Mouse (Mus musculus): Measurements from ENCODE around the gene Tbc1d21. TPM values are rescaled to one million over a fixed set of nuclear protein-coding genes. Genes with fewer than 3 reads are reported as not detected.

Tbc1d21 gene
- polyA plus RNA-seq, 1 experiment from 2014 or later: not detected

DNA sequence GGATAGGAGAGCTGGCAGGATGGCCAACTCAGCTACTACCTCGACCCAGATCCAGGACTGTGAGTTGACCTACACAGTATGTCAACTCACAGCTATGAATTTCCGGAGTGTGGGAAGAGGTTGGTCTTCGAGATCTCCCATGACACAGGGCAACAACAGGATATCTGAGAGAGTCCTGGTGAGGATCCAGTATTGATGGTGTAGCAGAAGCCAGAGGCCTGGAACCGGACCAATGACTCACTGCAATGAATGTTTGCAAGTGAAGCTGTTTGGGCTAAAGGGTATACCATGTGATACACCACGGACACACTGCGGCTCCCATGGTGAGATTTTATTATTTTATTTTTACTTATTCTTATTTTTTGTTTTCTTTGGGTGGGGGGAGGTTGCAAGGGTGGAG, 15.6 kb downstream of the Tbc1d21 start:
- H3K9ac ChIP-seq (ENCODE audit: low read length): no peak overlapping the region
- no peaks in the 10 kb centered on the region for H3K36me3 ChIP-seq (ENCODE audit: control insufficient read depth, insufficient read depth, low read length)
- ATAC-seq: no peak
- no peak overlapping the region for H3K4me2 ChIP-seq (ENCODE audit: low read length)
- DNase-seq (ENCODE audit: low spot score): no peak
- H3K27ac ChIP-seq (ENCODE audit: low read depth, low read length): peak overlapping the region; percentile 64
- H3K27me3 ChIP-seq (replicated peaks; ENCODE audit: control insufficient read depth, insufficient read depth, low read length): no peaks in the 10 kb centered on the region
- no peak overlapping the region for H3K4me3 ChIP-seq (ENCODE audit: low read depth, low read length)
- H3K9me3 ChIP-seq (replicated peaks; ENCODE audit: control insufficient read depth, low read length): no peaks in the 10 kb centered on the region
- WGBS: 84% methylated on average over 6 of the region's 6 CpGs
- H3K4me1 ChIP-seq (ENCODE audit: control insufficient read depth, insufficient read depth, low read length): peaks cover 18% of the 10 kb centered on the region

DNA sequence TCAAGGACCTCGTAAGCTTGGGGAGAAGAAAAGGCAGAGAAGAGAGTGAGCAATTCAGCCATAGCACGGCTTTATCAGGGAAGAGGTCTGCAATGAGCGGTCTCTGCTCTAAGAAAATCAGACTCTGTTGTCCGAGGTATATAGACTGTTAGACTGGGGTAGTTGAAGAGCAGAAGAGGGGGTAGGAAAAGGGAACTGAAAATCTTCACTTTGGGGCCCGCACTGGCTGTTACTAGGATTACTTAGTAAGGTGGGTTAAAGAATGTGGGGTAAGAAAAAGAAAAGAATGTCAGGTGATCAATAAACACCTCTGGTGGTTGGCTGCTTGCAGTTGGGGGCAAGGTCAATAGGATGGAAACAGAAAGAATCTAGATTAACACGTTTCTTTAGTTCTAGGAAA, 17.0 kb downstream of the Tbc1d21 start:
- WGBS: 92% methylated on average over 6 of the region's 6 CpGs
- H3K9me3 ChIP-seq (replicated peaks; ENCODE audit: control insufficient read depth, low read length): no peaks in the 10 kb centered on the region

DNA sequence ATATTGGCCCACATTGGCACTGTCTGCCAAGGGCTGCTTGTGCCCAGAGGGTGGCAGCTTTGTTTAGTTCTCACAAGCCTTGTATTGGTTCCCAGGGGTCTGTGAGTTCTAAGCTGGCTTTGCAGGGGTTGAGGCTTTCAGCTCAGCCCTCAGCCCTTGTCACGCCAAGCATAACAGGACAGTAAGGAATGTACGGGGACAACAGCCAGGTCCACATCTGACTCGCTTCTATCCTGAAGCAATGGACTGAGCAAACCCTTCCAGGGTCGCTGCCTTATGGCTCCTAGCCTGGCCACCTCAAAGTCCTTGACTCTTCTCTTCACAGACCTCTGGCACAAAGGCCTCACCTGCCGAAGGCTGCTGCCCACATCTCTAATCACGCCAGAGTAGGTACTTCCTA, 22.5 kb downstream of the Tbc1d21 start:
- no peak for DNase-seq (ENCODE audit: low spot score)
- Histone ChIP-seq H3K4me3 (ENCODE audit: low read depth, low read length) (no peak overlapping the region), H3K27me3 (replicated peaks; ENCODE audit: control insufficient read depth, insufficient read depth, low read length) (no peaks in the 10 kb centered on the region), H3K36me3 (ENCODE audit: control insufficient read depth, insufficient read depth, low read length) (no peaks in the 10 kb centered on the region), H3K4me2 (ENCODE audit: low read length) (no peak overlapping the region), H3K27ac (ENCODE audit: low read depth, low read length) (no peak overlapping the region), H3K4me1 (ENCODE audit: control insufficient read depth, insufficient read depth, low read length) (no peaks in the 10 kb centered on the region), H3K9me3 (replicated peaks; ENCODE audit: control insufficient read depth, low read length) (no peaks in the 10 kb centered on the region), H3K9ac (ENCODE audit: low read length) (no peak overlapping the region)
- 84% methylated on average over 6 of the region's 6 CpGs for WGBS
- no peak for ATAC-seq

More for the DNA sequence above, 17.0 kb downstream of the Tbc1d21 start:
- no peaks in the 10 kb centered on the region for H3K27me3 ChIP-seq (replicated peaks; ENCODE audit: control insufficient read depth, insufficient read depth, low read length)
- ATAC-seq (no peak), DNase-seq (ENCODE audit: low spot score) (no peak)
- no peak overlapping the region for H3K4me3 ChIP-seq (ENCODE audit: low read depth, low read length)
- H3K36me3 ChIP-seq (ENCODE audit: control insufficient read depth, insufficient read depth, low read length): no peaks in the 10 kb centered on the region
- H3K4me2 ChIP-seq (ENCODE audit: low read length): no peak overlapping the region
- no peak overlapping the region for H3K27ac ChIP-seq (ENCODE audit: low read depth, low read length)
- peaks cover 18% of the 10 kb centered on the region for H3K4me1 ChIP-seq (ENCODE audit: control insufficient read depth, insufficient read depth, low read length)
- H3K9ac ChIP-seq (ENCODE audit: low read length): no peak overlapping the region

DNA sequence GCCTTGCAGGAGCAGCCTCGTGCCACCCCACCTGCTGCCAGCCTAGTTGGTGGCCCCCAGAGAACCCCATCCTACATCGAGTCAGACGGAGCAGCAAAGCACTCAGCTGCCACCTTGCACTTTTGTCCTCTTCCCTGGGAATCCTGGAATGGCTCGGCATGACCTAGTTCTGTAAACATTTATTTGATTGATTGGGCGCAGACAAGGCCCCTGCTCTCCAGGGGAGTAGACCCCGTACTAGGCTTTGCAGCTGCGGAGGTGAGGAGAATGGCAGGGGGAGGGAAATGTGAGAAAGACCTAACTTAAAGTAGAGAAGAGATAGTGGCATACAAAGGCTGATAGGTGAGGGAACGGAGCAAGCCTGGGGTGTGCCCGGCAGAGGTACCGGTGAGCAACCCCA, 23.8 kb downstream of the Tbc1d21 start:
- H3K9ac ChIP-seq (ENCODE audit: low read length): no peak overlapping the region
- DNase-seq (ENCODE audit: low spot score): no peak
- H3K27me3 ChIP-seq (replicated peaks; ENCODE audit: control insufficient read depth, insufficient read depth, low read length): no peaks in the 10 kb centered on the region
- ATAC-seq: no peak
- H3K4me2 ChIP-seq (ENCODE audit: low read length): no peak overlapping the region
- H3K4me3 ChIP-seq (ENCODE audit: low read depth, low read length): no peak overlapping the region
- H3K4me1 ChIP-seq (ENCODE audit: control insufficient read depth, insufficient read depth, low read length): no peaks in the 10 kb centered on the region
- H3K27ac ChIP-seq (ENCODE audit: low read depth, low read length): no peak overlapping the region
- no peaks in the 10 kb centered on the region for H3K36me3 ChIP-seq (ENCODE audit: control insufficient read depth, insufficient read depth, low read length)
- H3K9me3 ChIP-seq (replicated peaks; ENCODE audit: control insufficient read depth, low read length): no peaks in the 10 kb centered on the region
- 58% methylated on average over 10 of the region's 10 CpGs for WGBS

DNA sequence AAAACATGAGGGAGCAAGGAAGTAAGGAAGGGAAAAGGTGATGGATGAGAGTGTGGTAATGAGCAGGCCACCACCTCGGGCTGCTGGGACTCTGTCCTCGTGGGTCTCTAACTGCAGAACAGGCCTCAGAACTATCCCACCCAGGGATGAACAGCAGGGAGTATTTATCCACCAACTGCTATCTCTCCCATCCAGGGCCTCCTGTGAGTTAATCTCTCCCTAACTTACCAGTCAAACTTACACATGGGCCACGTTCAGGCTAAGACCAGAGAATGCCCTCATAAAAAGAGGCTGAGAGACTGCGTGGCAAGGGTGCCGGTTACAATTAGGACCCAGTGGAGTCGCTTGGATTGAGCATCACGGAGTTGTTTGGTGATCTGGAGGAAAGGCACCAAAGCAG, 24.3 kb downstream of the Tbc1d21 start:
- Histone ChIP-seq H3K36me3 (ENCODE audit: control insufficient read depth, insufficient read depth, low read length) (no peaks in the 10 kb centered on the region), H3K4me3 (ENCODE audit: low read depth, low read length) (no peak overlapping the region), H3K9me3 (replicated peaks; ENCODE audit: control insufficient read depth, low read length) (no peaks in the 10 kb centered on the region), H3K9ac (ENCODE audit: low read length) (no peak overlapping the region), H3K27me3 (replicated peaks; ENCODE audit: control insufficient read depth, insufficient read depth, low read length) (no peaks in the 10 kb centered on the region), H3K4me2 (ENCODE audit: low read length) (no peak overlapping the region), H3K4me1 (ENCODE audit: control insufficient read depth, insufficient read depth, low read length) (no peaks in the 10 kb centered on the region), H3K27ac (ENCODE audit: low read depth, low read length) (no peak overlapping the region)
- ATAC-seq: no peak
- DNase-seq (ENCODE audit: low spot score): no peak
- 71% methylated on average over 7 of the region's 7 CpGs for WGBS

DNA sequence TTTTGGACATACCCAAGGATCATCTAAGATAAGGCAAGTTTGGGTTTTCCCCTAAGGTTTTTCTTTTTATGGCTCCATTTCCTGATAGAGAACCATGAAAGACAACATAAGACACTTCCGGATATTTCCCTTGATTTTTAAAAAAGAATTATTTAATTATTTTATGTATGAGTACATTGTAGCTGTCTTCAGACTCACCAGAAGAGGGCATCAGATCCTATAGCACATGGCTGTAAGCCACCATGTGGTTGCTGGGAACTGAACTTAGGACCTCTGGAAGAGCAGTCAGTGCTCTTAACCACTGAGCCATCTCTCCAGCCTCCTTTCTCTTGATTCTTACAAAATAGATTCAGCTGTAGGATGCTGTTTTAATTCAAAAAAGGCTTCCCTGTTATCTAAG, 28.5 kb downstream of the Tbc1d21 start:
- DNase-seq (ENCODE audit: low spot score): no peak
- no peaks in the 10 kb centered on the region for H3K4me1 ChIP-seq (ENCODE audit: control insufficient read depth, insufficient read depth, low read length)

DNA sequence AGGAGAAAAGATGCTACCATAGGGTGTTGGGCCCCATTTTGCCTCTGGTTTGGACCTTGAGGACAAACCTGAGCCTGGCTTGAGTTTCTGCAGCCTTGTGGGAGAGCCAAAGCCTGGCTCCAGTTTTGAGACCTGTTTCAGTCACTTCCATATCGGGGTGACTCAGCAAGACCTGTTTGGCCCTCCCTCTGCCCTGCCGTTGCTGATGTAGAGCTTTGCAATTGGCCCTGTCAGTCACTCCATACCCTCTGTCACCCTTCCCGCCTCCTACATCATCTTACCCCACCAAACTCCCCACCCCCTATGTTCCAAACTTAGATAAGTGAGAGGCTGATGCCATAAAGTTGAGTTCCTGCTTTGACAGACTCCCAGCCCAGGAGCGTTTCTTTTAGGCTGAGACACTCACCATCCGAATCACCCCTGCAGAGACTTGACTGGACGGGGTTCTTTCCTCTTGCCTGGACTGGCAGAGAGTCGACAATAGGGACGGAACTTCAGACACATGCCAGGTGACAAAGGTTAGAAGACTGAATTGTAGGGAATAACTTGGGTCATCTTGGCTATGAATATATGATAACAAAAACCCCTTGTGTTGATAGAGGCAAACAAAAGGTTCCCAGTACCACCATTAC, 33.5 kb downstream of the Tbc1d21 start:
- ATAC-seq (no peak), DNase-seq (ENCODE audit: low spot score) (no peak)
- WGBS: 73% methylated on average over 8 of the region's 8 CpGs
- H3K27me3 ChIP-seq (replicated peaks; ENCODE audit: control insufficient read depth, insufficient read depth, low read length): no peaks in the 10 kb centered on the region
- no peaks in the 10 kb centered on the region for H3K4me1 ChIP-seq (ENCODE audit: control insufficient read depth, insufficient read depth, low read length)
- H3K9ac ChIP-seq (ENCODE audit: low read length): no peak overlapping the region
- no peak overlapping the region for H3K4me2 ChIP-seq (ENCODE audit: low read length)
- no peak overlapping the region for H3K4me3 ChIP-seq (ENCODE audit: low read depth, low read length)
- no peak overlapping the region for H3K27ac ChIP-seq (ENCODE audit: low read depth, low read length)
- no peaks in the 10 kb centered on the region for H3K36me3 ChIP-seq (ENCODE audit: control insufficient read depth, insufficient read depth, low read length)
- H3K9me3 ChIP-seq (replicated peaks; ENCODE audit: control insufficient read depth, low read length): no peaks in the 10 kb centered on the region

More for the DNA sequence above, 28.5 kb downstream of the Tbc1d21 start:
- H3K27me3 ChIP-seq (replicated peaks; ENCODE audit: control insufficient read depth, insufficient read depth, low read length): no peaks in the 10 kb centered on the region
- no peaks in the 10 kb centered on the region for H3K36me3 ChIP-seq (ENCODE audit: control insufficient read depth, insufficient read depth, low read length)
- no peak for ATAC-seq
- H3K9me3 ChIP-seq (replicated peaks; ENCODE audit: control insufficient read depth, low read length): no peaks in the 10 kb centered on the region
- no peak overlapping the region for H3K27ac ChIP-seq (ENCODE audit: low read depth, low read length)
- H3K4me2 ChIP-seq (ENCODE audit: low read length): no peak overlapping the region
- WGBS: 96% methylated on average over 1 of the region's 1 CpGs
- no peak overlapping the region for H3K4me3 ChIP-seq (ENCODE audit: low read depth, low read length)
- no peak overlapping the region for H3K9ac ChIP-seq (ENCODE audit: low read length)

DNA sequence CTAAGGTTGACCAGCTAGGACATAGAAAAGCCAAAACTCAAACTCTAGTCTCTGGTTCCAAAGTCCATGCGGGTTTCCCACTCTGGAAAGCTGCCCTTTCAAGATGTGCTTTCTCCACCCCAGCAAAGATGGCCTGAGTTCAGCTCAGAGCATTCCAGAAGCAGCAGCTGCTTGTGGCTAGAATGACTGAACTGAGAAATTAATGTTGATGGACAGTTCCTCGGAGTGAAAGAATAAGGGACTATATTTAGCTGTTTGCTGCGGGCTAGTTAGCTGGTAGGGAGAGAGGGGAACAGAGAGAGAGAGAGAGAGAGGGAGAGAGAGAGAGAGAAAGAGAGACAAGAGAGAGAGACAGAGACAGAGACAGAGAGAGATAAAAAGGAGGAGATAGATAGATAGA, 39.0 kb downstream of the Tbc1d21 start:
- Histone ChIP-seq H3K4me3 (ENCODE audit: low read depth, low read length) (no peak overlapping the region), H3K9me3 (replicated peaks; ENCODE audit: control insufficient read depth, low read length) (no peaks in the 10 kb centered on the region), H3K36me3 (ENCODE audit: control insufficient read depth, insufficient read depth, low read length) (no peaks in the 10 kb centered on the region), H3K4me1 (ENCODE audit: control insufficient read depth, insufficient read depth, low read length) (0 out of 2 replicates have a peak, but pooled peaks cover 5% of the 10 kb centered on the region), H3K27ac (ENCODE audit: low read depth, low read length) (no peak overlapping the region), H3K27me3 (replicated peaks; ENCODE audit: control insufficient read depth, insufficient read depth, low read length) (no peaks in the 10 kb centered on the region), H3K4me2 (ENCODE audit: low read length) (no peak overlapping the region), H3K9ac (ENCODE audit: low read length) (no peak overlapping the region)
- 79% methylated on average over 3 of the region's 3 CpGs for WGBS
- no peak for ATAC-seq
- no peak for DNase-seq (ENCODE audit: low spot score)

DNA sequence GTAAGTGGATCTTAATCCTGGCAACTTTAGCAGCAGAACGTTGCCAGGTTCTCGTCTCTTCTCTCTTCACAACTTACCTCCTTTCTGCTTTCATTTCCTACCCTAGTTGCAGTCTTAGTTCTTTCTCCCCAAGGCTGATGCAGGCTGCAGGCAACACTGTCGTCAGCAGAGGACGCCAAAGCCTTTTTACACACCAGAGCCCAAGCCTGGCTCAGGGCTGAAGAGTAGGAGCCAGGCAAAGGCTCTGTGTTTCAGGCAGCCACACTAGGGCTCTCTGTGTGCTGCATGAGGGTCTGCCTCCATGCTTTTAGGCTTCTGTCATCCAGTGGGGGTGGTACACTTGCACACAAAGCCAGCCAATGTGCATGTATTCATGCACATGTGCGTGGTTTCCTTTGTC, 40.0 kb downstream of the Tbc1d21 start:
- no peak overlapping the region for H3K4me2 ChIP-seq (ENCODE audit: low read length)
- 25% methylated on average over 5 of the region's 5 CpGs for WGBS
- H3K4me3 ChIP-seq (ENCODE audit: low read depth, low read length): no peak overlapping the region
- ATAC-seq (peak; percentile 89), DNase-seq (ENCODE audit: low spot score) (peak; percentile 90)
- 0 out of 2 replicates have a peak, but pooled peaks cover 5% of the 10 kb centered on the region for H3K4me1 ChIP-seq (ENCODE audit: control insufficient read depth, insufficient read depth, low read length)
- no peaks in the 10 kb centered on the region for H3K9me3 ChIP-seq (replicated peaks; ENCODE audit: control insufficient read depth, low read length)
- H3K27ac ChIP-seq (ENCODE audit: low read depth, low read length): no peak overlapping the region
- no peaks in the 10 kb centered on the region for H3K36me3 ChIP-seq (ENCODE audit: control insufficient read depth, insufficient read depth, low read length)
- no peak overlapping the region for H3K9ac ChIP-seq (ENCODE audit: low read length)
- no peaks in the 10 kb centered on the region for H3K27me3 ChIP-seq (replicated peaks; ENCODE audit: control insufficient read depth, insufficient read depth, low read length)
